Mouse (Mus musculus): Measurements from ENCODE around the gene Tmsb10. TPM values are rescaled to one million over a fixed set of nuclear protein-coding genes. Genes with fewer than 3 reads are reported as not detected.
A peak's percentile ranks its signal among the peaks of the same experiment; 100 is the strongest.

Tmsb10 gene
- 1,000 to 10,000 TPM; 3,536 to 4,629 TPM for polyA plus RNA-seq (2017; shearing (Covaris generic))

GRCm38 (mm10) chr6:72958662-72959071 is at the start of gene Tmsb10:
Gene Tmsb10 (minus strand): TSS chr6:72958748.
- ATAC-seq: peak; percentile 0

- ATAC-seq: no peak
Observed at GRCm38 (mm10) chr6:73003601-73004000, 45.1 kb upstream of the Tmsb10 start.

DNA sequence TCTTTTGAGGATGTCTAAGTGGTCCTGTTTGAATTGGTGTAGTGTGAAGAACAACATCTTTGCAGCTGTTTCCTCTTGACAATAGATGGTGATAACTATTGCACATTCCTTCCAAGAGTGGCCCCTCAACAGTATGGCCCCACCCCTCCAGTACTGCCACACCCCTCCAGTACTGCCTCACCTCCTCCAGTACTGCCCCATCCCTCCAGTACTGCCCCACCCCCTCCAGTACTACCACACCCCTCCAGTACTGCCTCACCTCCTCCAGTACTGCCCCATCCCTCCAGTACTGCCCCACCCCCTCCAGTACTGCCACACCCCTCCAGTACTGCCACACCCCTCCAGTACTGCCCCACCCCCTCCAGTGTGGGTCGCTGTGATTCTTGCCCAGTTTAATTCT is 43.8 kb upstream of the Tmsb10 start:
- no peak for ATAC-seq

GRCm38 (mm10) chr6:72998809-72999208 is 40.3 kb upstream of the Tmsb10 start:
- no peak for ATAC-seq

DNA sequence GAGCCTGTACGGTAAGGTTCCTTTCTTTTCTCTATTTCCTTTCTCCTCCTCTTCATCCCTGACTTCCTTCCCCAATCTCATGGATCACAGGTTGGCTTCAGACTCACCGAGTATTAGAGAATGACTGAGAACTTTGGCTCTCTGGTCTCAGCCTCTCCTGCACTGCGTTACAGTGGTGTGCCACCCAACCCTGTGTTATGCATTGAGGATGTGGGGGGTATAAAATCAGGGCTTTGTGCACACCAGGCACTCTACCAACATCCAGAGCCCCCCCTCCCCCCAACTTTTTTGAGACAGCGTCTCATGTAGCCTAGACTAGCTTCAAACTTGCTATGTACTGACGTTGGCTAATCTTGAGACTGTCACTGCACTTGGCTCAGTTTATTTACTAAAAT is 35.1 kb upstream of the Tmsb10 start:
- peak; percentile 34 for ATAC-seq

DNA sequence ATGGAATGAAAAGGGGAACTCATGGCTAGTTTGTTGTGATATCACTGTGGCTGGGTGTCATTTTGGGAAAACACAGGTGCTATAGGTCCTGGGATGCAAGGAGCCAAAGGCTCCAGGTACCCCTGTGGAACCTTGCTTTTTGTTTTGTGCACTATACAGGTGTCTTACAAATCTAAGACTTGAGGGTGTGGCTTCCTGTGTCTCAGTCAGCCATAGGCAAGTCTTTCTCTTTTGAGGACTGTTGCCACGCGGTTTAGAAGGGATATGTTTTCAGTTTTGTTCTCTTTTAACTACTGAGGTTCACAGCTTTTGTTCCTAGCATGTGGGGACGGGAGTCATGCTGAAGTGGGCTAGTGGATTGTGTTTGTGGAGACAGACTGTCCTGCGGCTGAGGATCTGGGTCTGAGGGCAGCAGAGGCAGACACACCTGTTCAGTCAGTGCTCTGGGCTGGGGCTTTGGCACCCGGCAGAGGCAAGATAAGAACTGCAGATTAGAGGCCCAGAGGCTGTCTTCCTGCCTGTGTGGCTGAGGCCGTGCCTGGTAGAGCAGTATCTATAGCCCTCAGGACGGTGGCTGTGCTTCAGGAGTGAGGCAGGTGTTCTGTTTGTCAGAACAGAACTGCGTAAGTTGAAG is 34.6 kb upstream of the Tmsb10 start:
- peak; percentile 83 for ATAC-seq

- peak; percentile 58 for ATAC-seq
Observed at GRCm38 (mm10) chr6:72990206-72990605, 31.7 kb upstream of the Tmsb10 start.

DNA sequence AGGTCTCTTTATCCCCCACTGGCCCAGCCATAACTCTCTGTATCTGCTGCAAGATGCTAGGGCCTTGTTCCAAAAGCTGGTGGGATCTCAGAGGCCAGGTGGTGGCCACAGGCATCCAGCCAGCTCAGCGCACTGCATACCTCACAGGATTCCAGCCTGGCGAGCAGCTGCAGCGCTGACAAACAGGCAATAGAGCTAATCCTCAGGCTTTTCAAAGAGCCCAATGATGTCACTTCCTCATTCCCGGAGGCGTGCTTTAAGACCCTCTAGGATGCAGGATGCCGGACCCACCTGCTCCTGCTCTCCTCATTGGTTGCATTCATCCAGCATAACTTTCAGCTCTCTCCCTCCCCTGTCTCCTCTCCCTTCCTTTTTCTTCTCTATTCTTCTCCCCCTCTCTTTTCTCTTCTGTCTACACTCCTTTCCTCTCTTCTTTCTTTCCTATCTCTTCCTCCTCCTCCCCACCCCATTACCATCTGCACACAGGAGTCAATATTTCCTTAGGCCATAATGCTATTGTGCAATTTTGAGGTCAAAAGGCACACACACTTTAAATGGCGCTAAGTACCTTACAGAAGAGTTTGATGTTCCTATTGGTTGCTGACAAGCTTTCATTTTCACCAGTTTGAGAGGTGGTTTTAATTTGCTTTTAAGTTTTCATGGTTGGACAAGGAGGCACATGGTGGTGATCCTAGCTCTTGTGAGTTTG is 30.6 kb upstream of the Tmsb10 start:
- no peak for ATAC-seq

GRCm38 (mm10) chr6:72982506-72982905 is 24.0 kb upstream of the Tmsb10 start:
- no peak for ATAC-seq

- ATAC-seq: peak; percentile 99
Observed at GRCm38 (mm10) chr6:72981851-72982250, 23.3 kb upstream of the Tmsb10 start.

DNA sequence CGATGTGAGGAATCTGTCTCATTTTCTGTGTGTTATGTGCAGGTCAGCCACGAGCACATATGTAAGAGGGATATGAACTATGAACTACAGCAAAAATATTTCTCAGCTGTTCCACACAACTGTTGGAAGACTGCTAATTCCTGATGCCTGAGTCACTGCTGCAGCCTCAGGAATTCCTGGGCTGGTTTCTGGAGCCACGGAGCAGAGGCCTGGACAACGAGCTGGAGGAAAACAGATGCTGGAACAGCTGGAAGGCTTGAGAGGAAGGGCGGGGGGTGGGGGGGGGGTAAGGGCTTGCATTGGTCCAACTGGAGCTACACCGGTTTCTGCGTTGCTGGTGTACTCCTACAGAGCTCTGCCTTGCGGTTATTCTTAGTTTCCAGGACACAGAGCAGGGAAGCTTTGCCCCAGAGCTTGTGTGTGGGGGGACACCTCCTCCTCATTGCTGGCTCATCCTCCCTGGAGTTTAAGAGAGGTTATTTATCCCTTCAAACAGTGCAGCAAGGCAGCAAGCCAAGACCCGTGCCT is 22.6 kb upstream of the Tmsb10 start:
- ATAC-seq: no peak

DNA sequence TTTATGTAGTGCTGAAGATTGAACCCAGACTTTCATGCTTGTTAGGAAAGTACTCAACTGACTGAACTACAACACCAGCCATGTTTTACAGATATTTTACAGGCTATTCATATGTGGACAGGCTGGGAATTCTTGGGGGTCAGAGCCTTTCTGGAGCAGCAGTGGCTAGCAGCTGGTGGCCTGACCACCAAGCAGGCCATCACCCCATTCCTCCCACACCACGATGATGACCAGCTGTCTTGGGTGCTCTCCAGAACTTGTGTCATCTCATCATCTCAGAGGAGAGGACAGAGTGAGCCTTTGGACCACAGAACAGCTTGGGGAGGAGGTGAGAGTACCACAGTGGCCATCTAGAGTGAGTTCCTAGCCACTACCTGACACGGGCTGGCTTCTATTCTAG is 18.3 kb upstream of the Tmsb10 start:
- ATAC-seq: no peak

DNA sequence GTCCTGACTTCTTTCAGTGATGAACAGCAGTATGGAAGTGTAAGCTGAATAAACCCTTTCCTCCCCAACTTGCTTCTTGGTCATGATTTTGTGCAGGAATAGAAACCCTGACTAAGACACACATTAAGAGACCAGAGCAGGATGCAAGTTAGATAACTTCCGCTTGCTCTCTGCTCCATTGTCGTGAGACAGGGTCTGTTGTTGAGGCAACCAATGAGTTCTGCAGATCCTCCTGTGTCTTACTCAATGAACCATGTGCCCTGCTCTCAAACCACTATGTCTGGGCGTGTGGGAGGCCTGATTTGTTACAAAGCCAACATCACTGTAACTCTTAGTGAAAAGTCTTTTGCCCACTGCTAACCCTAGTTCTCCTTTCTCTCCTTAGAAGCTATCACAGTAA is 12.5 kb upstream of the Tmsb10 start:
- peak; percentile 82 for ATAC-seq

DNA sequence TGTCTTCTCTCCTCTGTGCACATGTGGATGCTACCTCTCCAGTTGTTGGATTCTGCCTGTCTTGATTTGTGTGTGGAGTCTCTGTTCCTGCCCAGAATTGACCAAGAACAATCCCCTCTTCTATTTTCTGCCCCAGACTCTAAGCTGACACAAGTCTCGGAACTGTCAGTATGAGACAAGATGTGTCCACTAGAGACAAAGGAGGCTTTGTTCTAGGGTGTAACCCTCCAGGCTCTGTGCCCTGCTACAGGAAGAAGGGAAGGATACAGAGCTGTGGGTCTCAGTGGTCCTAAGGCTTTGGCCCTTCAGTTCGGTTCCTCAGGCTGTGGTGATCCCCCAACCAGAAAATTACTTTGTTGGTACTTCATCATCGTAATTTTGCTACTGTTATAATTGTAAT is 11.2 kb upstream of the Tmsb10 start:
- ATAC-seq: no peak

GRCm38 (mm10) chr6:72965199-72965598 is 6.7 kb upstream of the Tmsb10 start:
- no peak for ATAC-seq

- ATAC-seq: peak; percentile 71
Observed at GRCm38 (mm10) chr6:72962281-72962741, 3.8 kb upstream of the Tmsb10 start.

DNA sequence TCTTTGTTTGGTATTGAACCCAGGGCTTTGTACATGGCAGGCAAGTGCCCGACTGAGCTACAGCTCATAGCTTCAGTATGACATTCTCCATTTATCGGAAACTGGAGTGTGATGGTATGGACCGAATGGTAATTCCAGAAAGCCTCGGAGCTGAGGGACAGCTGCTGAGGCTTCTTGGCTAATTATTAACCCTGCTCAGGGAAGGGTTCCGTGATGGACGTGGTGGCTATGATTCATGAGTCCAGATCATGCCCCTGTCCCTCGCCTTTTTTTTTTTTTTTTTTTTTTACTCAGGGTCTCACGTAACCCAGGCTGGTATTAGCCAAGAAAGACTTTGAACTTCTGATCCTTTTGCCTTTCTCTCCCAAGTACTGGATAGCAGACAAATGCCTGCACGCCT is 3.1 kb upstream of the Tmsb10 start:
- ATAC-seq: no peak

GRCm38 (mm10) chr6:72960675-72961074 is 2.1 kb upstream of the Tmsb10 start:
- no peak for ATAC-seq

GRCm38 (mm10) chr6:72959175-72959574 is 627 bp upstream of the Tmsb10 start:
- ATAC-seq: no peak

DNA sequence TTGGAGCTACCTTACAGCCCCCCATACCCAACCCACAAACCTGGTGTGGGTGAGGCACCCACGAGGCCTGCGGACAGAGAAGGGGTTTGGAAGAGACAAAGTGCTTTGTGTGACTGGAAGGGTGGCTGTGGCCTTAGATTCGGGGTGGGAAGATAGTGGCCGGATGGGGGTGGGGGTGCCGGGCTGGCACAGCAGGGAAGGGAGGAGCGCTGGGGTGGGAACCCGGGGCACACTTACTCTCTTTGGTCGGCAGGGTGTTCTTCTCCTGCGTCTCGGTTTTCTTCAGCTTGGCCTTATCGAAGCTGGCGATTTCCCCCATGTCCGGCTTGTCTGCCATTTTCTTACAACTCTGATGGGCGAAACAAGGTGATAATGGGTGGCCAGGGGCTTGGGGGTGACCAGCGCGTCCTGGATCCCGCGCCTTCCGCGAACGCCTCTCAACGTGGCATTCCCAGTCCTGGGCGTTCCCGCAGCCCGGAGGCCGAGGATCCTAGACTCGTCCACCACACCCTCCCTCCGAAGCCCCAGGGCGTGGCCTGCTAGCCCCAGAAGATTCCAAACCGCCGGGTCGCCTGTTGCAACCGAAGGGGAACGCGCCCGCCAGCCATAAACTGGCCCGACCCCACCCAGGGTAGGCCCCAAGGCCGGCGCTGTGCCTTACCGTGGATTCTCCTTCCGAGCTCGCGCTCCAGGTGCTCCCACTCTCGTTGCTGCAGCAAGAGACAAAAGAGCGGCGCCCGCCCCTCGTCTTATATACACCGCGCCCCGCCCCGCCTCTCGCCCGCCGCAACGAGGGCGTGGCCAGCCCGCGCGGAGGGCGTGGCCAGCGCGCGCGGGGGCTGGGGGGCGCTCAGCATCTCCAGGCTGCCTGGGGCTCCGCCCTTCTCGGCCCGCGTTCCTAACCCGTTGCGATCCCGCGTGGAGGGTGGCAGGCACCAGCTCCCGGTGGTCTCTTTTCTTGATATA is 589 bp downstream of the Tmsb10 start:
- peak; percentile 25 for ATAC-seq

GRCm38 (mm10) chr6:72957093-72957435 is 1.5 kb downstream of the Tmsb10 start:
- ATAC-seq: no peak

- peak; percentile 40 for ATAC-seq
Observed at GRCm38 (mm10) chr6:72956199-72957092, 2.1 kb downstream of the Tmsb10 start.
